Mouse (Mus musculus) ovary, postnatal 36 days (tissue): ENCODE measurements around the gene Braf.
"Not testable (repeated sequence)": the region's sequence is repeated elsewhere in the genome, so short reads cannot be mapped to it uniquely, and the experiment has no call there.

Experiments used
- DNase-seq: peaks from one replicate; pipeline ENCODE4 v3.0.0; 2022; ENCODE audit warnings: low spot score, mixed read lengths

The Braf gene

GRCm38 (mm10) chr6:39724866-39725711 lies at the start of gene Braf:
Gene Braf (minus strand): TSS chr6:39725463.
- peak; percentile 84 for DNase-seq

GRCm38 (mm10) chr6:39775029-39775428 lies 49.8 kb upstream of the Braf start:
- DNase-seq: no peak

- no peak for DNase-seq
Measured at GRCm38 (mm10) chr6:39757229-39757628, 32.0 kb upstream of the Braf start.

- DNase-seq: no peak
Measured at GRCm38 (mm10) chr6:39749881-39750280, 24.6 kb upstream of the Braf start.

- DNase-seq: no peak
Measured at GRCm38 (mm10) chr6:39747094-39747493, 21.8 kb upstream of the Braf start.

- no peak for DNase-seq
Measured at GRCm38 (mm10) chr6:39745456-39745855, 20.2 kb upstream of the Braf start.

GRCm38 (mm10) chr6:39739698-39740097 lies 14.4 kb upstream of the Braf start:
- not testable (repeated sequence) for DNase-seq

- no peak for DNase-seq
Measured at GRCm38 (mm10) chr6:39728095-39728494, 2.8 kb upstream of the Braf start.

- no peak for DNase-seq
Measured at GRCm38 (mm10) chr6:39726149-39726548, 886 bp upstream of the Braf start.

- DNase-seq: no peak
Measured at GRCm38 (mm10) chr6:39724542-39724865, 759 bp downstream of the Braf start.

- no peak for DNase-seq
Measured at GRCm38 (mm10) chr6:39724071-39724470, 1.2 kb downstream of the Braf start.

- DNase-seq: no peak
Measured at GRCm38 (mm10) chr6:39718567-39718966, 6.7 kb downstream of the Braf start.

GRCm38 (mm10) chr6:39717049-39717448 lies 8.2 kb downstream of the Braf start:
- DNase-seq: no peak

- no peak for DNase-seq
Measured at GRCm38 (mm10) chr6:39714341-39714740, 10.9 kb downstream of the Braf start.

- DNase-seq: no peak
Measured at GRCm38 (mm10) chr6:39713399-39713798, 11.9 kb downstream of the Braf start.

- DNase-seq: no peak
Measured at GRCm38 (mm10) chr6:39705625-39706024, 19.6 kb downstream of the Braf start.

- DNase-seq: no peak
Measured at GRCm38 (mm10) chr6:39693126-39693525, 32.1 kb downstream of the Braf start.

- not testable (repeated sequence) for DNase-seq
Measured at GRCm38 (mm10) chr6:39686839-39687238, 38.4 kb downstream of the Braf start.

GRCm38 (mm10) chr6:39681795-39682194 lies 43.5 kb downstream of the Braf start:
- no peak for DNase-seq

- no peak for DNase-seq
Measured at GRCm38 (mm10) chr6:39680524-39680923, 44.7 kb downstream of the Braf start.

- no peak for DNase-seq
Measured at GRCm38 (mm10) chr6:39678241-39678640, 47.0 kb downstream of the Braf start.

GRCm38 (mm10) chr6:39675081-39675480 lies 50.2 kb downstream of the Braf start:
- no peak for DNase-seq

- no peak for DNase-seq
Measured at GRCm38 (mm10) chr6:39611296-39611695, 114.0 kb downstream of the Braf start.

GRCm38 (mm10) chr6:39610207-39610606 lies 115.1 kb downstream of the Braf start:
- DNase-seq: no peak
